Mouse (Mus musculus): ENCODE data around the gene Hamp2. TPM values are rescaled to one million over a fixed set of nuclear protein-coding genes. Genes with fewer than 3 reads are reported as not detected.

Gene Hamp2
- polyA plus RNA-seq, 1 experiment, result not detected

DNA sequence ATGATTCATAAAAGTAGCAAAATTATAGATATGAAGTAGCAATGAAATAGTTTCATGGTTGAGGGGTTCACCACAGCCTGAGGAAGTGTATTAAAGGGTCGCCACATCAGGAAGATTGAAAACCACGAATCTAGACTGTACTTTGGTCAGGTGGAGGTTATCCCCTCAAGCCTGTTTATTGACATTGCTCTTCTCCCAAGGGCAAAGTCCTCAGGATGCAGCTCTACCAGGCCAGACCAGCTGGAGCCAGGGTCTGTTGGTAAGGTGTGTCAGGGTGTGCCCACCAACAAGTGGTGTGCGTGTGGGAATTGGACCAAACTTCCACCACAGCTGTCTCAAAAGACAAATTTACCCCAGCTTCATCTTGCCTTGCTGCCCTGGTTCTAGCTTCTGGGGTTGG, 29.3 kb downstream of the Hamp2 start:
- Histone ChIP-seq H3K9me3 (no peaks in the 10 kb centered on the region), H3K36me3 (replicated peaks; ENCODE audit: low read length) (no peaks in the 10 kb centered on the region), H3K4me1 (peaks cover 48% of the 10 kb centered on the region), H3K27me3 (replicated peaks) (peaks cover 56% of the 10 kb centered on the region), H3K4me3 (replicated peaks) (no peak overlapping the region)
- no peak for TF ChIP-seq FLI1 (IDR thresholded peaks at IDR 0.05; ENCODE audit: low read length)
- no peak for TF ChIP-seq GATA1 (IDR thresholded peaks at IDR 0.05; ENCODE audit: borderline replicate concordance, low read length)

DNA sequence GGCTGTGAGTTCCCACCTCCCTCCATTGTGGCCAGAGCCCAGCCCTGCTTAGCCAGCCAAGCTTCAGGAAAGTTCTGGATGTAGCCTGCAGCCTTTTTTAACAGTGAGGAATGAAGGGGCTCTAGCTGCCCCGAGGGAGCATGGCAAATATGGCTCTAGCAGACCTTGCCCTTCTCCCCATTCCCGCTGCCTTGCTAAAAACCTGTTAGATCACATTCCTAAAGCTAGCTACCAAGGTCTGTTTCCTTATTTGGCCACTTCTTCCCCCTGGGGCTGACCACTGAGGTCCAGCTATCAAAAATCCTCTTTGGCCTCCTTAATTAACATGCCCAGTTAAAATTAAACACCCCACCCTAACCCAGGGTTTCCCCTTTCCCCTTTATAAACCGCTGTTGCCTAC, 32.0 kb downstream of the Hamp2 start:
- Histone ChIP-seq H3K4me3 (replicated peaks) (no peak overlapping the region), H3K4me1 (peaks cover 41% of the 10 kb centered on the region), H3K36me3 (replicated peaks; ENCODE audit: low read length) (no peaks in the 10 kb centered on the region), H3K27me3 (replicated peaks) (peaks cover 43% of the 10 kb centered on the region), H3K9me3 (no peaks in the 10 kb centered on the region)
- no peak for TF ChIP-seq FLI1 (IDR thresholded peaks at IDR 0.05; ENCODE audit: low read length)

DNA sequence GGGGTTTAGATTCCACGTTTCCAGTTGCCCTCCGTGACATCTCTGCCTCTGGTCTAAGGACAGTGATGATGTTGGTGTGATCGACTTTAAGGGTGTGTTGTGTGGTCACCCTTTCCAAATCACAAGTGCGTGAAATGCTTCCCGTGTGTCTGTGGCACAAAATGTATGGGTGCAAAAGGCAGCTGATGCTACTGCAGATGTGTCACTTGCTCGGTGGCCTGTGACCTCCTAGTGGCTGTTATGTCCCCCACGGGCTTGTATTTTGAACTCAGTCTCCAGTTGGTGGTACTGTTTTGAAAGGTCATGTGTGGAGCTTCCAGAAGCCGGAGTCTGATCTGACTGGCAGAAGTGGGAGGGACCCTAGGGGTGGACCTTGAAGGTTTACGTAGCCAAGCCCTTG, 32.7 kb downstream of the Hamp2 start:
- no peak for TF ChIP-seq GATA1 (IDR thresholded peaks at IDR 0.05; ENCODE audit: borderline replicate concordance, low read length)
- TF ChIP-seq FLI1 (IDR thresholded peaks at IDR 0.05; ENCODE audit: low read length), result no peak
- Histone ChIP-seq H3K4me1 (peaks cover 44% of the 10 kb centered on the region), H3K9me3 (no peaks in the 10 kb centered on the region), H3K36me3 (replicated peaks; ENCODE audit: low read length) (no peaks in the 10 kb centered on the region), H3K27me3 (replicated peaks) (peaks cover 40% of the 10 kb centered on the region), H3K4me3 (replicated peaks) (no peak overlapping the region)

GRCm38 (mm10) chr7:30890681-30891080, 33.8 kb downstream of the Hamp2 start:
- Histone ChIP-seq H3K36me3 (replicated peaks; ENCODE audit: low read length) (no peaks in the 10 kb centered on the region), H3K4me3 (replicated peaks) (no peak overlapping the region), H3K27me3 (replicated peaks) (peaks cover 39% of the 10 kb centered on the region), H3K9me3 (no peaks in the 10 kb centered on the region), H3K4me1 (peaks cover 44% of the 10 kb centered on the region)
- no peak for TF ChIP-seq GATA1 (IDR thresholded peaks at IDR 0.05; ENCODE audit: borderline replicate concordance, low read length)
- no peak for TF ChIP-seq FLI1 (IDR thresholded peaks at IDR 0.05; ENCODE audit: low read length)

DNA sequence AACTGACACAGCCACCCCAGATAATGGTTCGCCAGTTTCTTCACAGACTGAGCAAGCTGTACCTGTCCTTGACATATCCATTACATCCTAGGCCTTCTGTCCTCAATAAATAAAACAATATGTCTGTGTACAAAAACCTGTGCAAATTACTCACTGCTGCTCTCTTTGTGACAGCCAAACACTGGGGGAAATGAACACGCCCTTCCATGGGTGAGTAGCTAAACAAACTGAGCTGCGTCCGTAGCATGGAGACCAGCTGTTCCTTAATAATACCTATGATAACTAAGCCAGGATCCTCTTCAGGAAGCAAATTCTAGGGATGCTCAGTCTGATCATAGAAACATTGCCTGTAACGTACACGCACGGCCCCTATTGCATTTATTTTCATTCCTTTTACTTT, 35.7 kb downstream of the Hamp2 start:
- H3K36me3 ChIP-seq (replicated peaks; ENCODE audit: low read length), result no peaks in the 10 kb centered on the region
- H3K27me3 ChIP-seq (replicated peaks), result peaks cover 37% of the 10 kb centered on the region
- TF ChIP-seq FLI1 (IDR thresholded peaks at IDR 0.05; ENCODE audit: low read length) (no peak), GATA1 (IDR thresholded peaks at IDR 0.05; ENCODE audit: borderline replicate concordance, low read length) (no peak)
- no peaks in the 10 kb centered on the region for H3K9me3 ChIP-seq
- no peak overlapping the region for H3K4me3 ChIP-seq (replicated peaks)
- H3K4me1 ChIP-seq, result peaks cover 48% of the 10 kb centered on the region

- Histone ChIP-seq H3K4me1 (peaks cover 39% of the 10 kb centered on the region), H3K36me3 (replicated peaks; ENCODE audit: low read length) (no peaks in the 10 kb centered on the region), H3K27me3 (replicated peaks) (peaks cover 29% of the 10 kb centered on the region), H3K9me3 (no peaks in the 10 kb centered on the region), H3K4me3 (replicated peaks) (no peak overlapping the region)
- TF ChIP-seq FLI1 (IDR thresholded peaks at IDR 0.05; ENCODE audit: low read length), result no peak
- no peak for TF ChIP-seq GATA1 (IDR thresholded peaks at IDR 0.05; ENCODE audit: borderline replicate concordance, low read length)
These were observed 36.8 kb downstream of the Hamp2 start for GRCm38 (mm10) chr7:30887568-30888188.

- H3K9me3 ChIP-seq, result no peaks in the 10 kb centered on the region
- H3K4me1 ChIP-seq, result peaks cover 31% of the 10 kb centered on the region
- H3K4me3 ChIP-seq (replicated peaks), result no peak overlapping the region
- H3K36me3 ChIP-seq (replicated peaks; ENCODE audit: low read length), result no peaks in the 10 kb centered on the region
- TF ChIP-seq FLI1 (IDR thresholded peaks at IDR 0.05; ENCODE audit: low read length), result no peak
- no peak for TF ChIP-seq GATA1 (IDR thresholded peaks at IDR 0.05; ENCODE audit: borderline replicate concordance, low read length)
- H3K27me3 ChIP-seq (replicated peaks), result peaks cover 22% of the 10 kb centered on the region
These were observed 37.6 kb downstream of the Hamp2 start for GRCm38 (mm10) chr7:30886852-30887251.

- Histone ChIP-seq H3K4me3 (replicated peaks) (no peak overlapping the region), H3K4me1 (peaks cover 32% of the 10 kb centered on the region), H3K27me3 (replicated peaks) (peaks cover 28% of the 10 kb centered on the region), H3K36me3 (replicated peaks; ENCODE audit: low read length) (no peaks in the 10 kb centered on the region), H3K9me3 (no peaks in the 10 kb centered on the region)
- TF ChIP-seq GATA1 (IDR thresholded peaks at IDR 0.05; ENCODE audit: borderline replicate concordance, low read length) (no peak), FLI1 (IDR thresholded peaks at IDR 0.05; ENCODE audit: low read length) (no peak)
These were observed 40.4 kb downstream of the Hamp2 start for GRCm38 (mm10) chr7:30884047-30884446.

- no peaks in the 10 kb centered on the region for H3K36me3 ChIP-seq (replicated peaks; ENCODE audit: low read length)
- no peaks in the 10 kb centered on the region for H3K9me3 ChIP-seq
- H3K4me1 ChIP-seq, result peaks cover 27% of the 10 kb centered on the region
- no peak overlapping the region for H3K4me3 ChIP-seq (replicated peaks)
- no peak for TF ChIP-seq GATA1 (IDR thresholded peaks at IDR 0.05; ENCODE audit: borderline replicate concordance, low read length)
- no peak for TF ChIP-seq FLI1 (IDR thresholded peaks at IDR 0.05; ENCODE audit: low read length)
- peaks cover 35% of the 10 kb centered on the region for H3K27me3 ChIP-seq (replicated peaks)
These were observed 43.1 kb downstream of the Hamp2 start for GRCm38 (mm10) chr7:30881367-30881766.

DNA sequence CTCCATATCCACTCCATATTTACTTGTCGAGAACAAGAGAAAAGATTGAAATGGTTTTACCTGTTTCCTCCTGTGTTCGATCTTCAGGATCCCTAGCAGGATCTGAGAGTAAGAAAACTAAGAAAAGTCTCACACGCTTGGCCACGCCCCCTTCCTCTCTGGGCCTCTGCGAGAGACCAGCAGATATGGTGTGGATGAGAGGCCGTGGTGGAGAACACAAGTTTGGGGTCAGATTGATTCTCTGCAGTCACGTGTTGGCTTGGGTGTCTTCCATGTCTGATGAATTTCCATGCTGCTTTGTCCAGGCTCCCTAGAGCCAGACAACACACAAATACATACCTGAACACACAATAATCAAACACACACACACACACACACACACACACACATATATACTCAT, 44.3 kb downstream of the Hamp2 start, which contains the start of gene Cd22:
Gene Cd22 (minus strand): TSS at position 167 of the 400 bp plus-strand sequence.
- Histone ChIP-seq H3K9me3 (no peaks in the 10 kb centered on the region), H3K27me3 (replicated peaks) (peaks cover 46% of the 10 kb centered on the region), H3K4me1 (peaks cover 26% of the 10 kb centered on the region), H3K36me3 (replicated peaks; ENCODE audit: low read length) (no peaks in the 10 kb centered on the region), H3K4me3 (replicated peaks) (no peak within 1 kb of the TSS)
- TF ChIP-seq GATA1 (IDR thresholded peaks at IDR 0.05; ENCODE audit: borderline replicate concordance, low read length) (no peak), FLI1 (IDR thresholded peaks at IDR 0.05; ENCODE audit: low read length) (no peak)
